Mouse (Mus musculus) kidney, embryonic 15.5 days (tissue): Measurements from ENCODE around the gene Ube2v1. TPM values are rescaled to one million over a fixed set of nuclear protein-coding genes. Genes with fewer than 3 reads are reported as not detected.
A peak's percentile ranks its signal among the peaks of the same experiment; 100 is the strongest.
"Not testable (repeated sequence)": the region's sequence is repeated elsewhere in the genome, so short reads cannot be mapped to it uniquely, and the experiment has no call there.

Experiments used
- ATAC-seq: fragments of 200-750 bp; cut with Nextera tagmentation; replicated peaks from 2 replicates; pipeline ENCODE4 v1.8.0; 2017; ENCODE audit warnings: moderate TSS enrichment; ENCODE audit not compliant: low FRiP score
- H3K27ac ChIP-seq: fragments of 300-500 bp; sonication (generic); 2 replicates; pipeline ENCODE4 v1.5.1; 2015; ENCODE audit warnings: mild to moderate bottlenecking, inconsistent platforms
- H3K27me3 ChIP-seq: fragments of 300-500 bp; sonication (generic); 2 replicates; pipeline ENCODE4 v1.6.1; 2015; ENCODE audit warnings: inconsistent platforms
- H3K36me3 ChIP-seq: fragments of 300-500 bp; sonication (generic); 2 replicates; pipeline ENCODE4 v1.6.1; 2015; ENCODE audit warnings: inconsistent platforms
- H3K4me1 ChIP-seq: fragments of 300-500 bp; sonication (generic); 2 replicates; pipeline ENCODE4 v1.6.1; 2015; ENCODE audit warnings: inconsistent platforms
- H3K4me2 ChIP-seq: fragments of 300-500 bp; sonication (generic); 2 replicates; pipeline ENCODE4 v1.6.1; 2015; ENCODE audit warnings: moderate library complexity, mild to moderate bottlenecking, inconsistent platforms
- H3K4me3 ChIP-seq: fragments of 300-500 bp; sonication (generic); replicated peaks from 2 replicates; pipeline ENCODE4 v1.5.1; 2015; ENCODE audit warnings: mild to moderate bottlenecking, inconsistent platforms
- H3K9ac ChIP-seq: fragments of 300-500 bp; sonication (generic); 2 replicates; pipeline ENCODE4 v1.6.1; 2015; ENCODE audit warnings: mild to moderate bottlenecking, inconsistent platforms
- H3K9me3 ChIP-seq: fragments of 300-500 bp; sonication (generic); replicated peaks from 2 replicates; pipeline ENCODE4 v1.6.1; 2016; ENCODE audit warnings: inconsistent platforms
- WGBS: fragments of 180-500 bp; shearing (Covaris S2); methylation state at CpG from one replicate; pipeline ENCODE4 v1.1.7; 2015; ENCODE audit warnings: mixed read lengths; 5-methylcytosine and 5-hydroxymethylcytosine counted together
- polyA plus RNA-seq: library from polyadenylated mRNA; unstranded; fragments of >200 nt; fragmentation: Nextera tagmentation; extraction: Ambion mirVana; gene quantifications from 2 replicates; pipeline ENCODE4 v1.2.1, GENCODE M21; 2015

Ube2v1 gene
- polyA plus RNA-seq, 1 experiment from 2014 or later = 313 TPM

DNA sequence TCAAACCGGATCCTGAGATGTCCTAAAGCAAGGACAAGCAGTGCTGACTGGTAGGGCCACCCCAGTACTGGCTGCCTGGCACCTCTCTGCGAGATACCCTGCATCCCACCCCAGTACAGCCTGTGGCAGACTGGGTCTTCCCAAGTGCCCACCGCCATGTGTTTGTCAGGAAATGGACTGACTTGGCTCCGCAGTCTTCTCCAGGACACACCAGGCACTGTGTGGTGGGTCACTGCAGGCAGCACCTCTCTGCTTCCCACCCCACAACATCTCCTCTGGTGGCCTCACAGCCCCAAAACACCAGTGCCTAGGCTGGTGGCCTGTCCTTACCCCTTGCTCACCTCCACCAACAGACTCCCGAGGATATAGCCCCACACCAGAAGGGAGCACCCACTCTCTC is 1.5 kb downstream of the Ube2v1 start:
- peak overlapping the region; percentile 93; the same call in 1 of the 2 replicates for H3K27ac ChIP-seq
- 63% methylated on average over 5 of the region's 5 CpGs for WGBS
- peaks cover 24% of the 10 kb centered on the region for H3K36me3 ChIP-seq
- H3K9me3 ChIP-seq = no peaks in the 10 kb centered on the region
- H3K4me2 ChIP-seq = peak overlapping the region; percentile 87
- peak overlapping the region; percentile 92 for H3K9ac ChIP-seq
- H3K4me3 ChIP-seq = peak overlapping the region; percentile 93
- H3K27me3 ChIP-seq = no peaks in the 10 kb centered on the region
- H3K4me1 ChIP-seq = peaks cover 72% of the 10 kb centered on the region
- ATAC-seq = no peak

DNA sequence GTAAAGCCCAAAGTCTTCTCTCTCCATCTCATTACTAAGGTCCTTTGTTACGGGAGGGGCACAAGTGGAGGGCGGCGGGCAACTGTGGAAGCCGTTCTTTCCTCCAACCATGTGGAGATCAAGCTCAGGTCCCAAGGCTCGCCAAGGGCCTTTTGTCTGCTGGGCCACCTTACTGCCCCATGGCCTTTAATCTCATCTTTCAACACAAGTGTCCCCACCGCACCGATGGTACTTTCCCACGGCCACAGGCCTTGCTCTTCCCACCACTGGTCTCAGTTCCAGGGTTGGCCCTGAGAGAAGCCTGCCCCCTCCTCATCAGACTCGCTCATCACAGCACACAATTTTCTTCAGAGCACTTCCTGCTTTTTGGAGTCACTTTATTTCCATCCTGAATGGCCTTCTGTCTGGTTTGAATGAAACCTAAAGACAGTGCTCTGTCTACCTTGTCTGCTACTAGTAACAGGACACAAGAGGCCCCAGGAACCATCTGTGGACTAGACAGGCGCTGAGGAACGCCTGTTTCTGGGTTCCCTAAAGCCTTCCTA is 2.2 kb downstream of the Ube2v1 start:
- peak overlapping the region; percentile 87 for H3K4me2 ChIP-seq
- peaks cover 74% of the 10 kb centered on the region for H3K4me1 ChIP-seq
- peaks cover 24% of the 10 kb centered on the region for H3K36me3 ChIP-seq
- H3K27ac ChIP-seq = 0 out of 2 replicates have a peak overlapping the region, but pooled peaks have one; percentile 93
- H3K9ac ChIP-seq = peak overlapping the region; percentile 92; the same call in 1 of the 2 replicates
- 67% methylated on average over 11 of the region's 11 CpGs for WGBS
- ATAC-seq = no peak
- H3K9me3 ChIP-seq = no peaks in the 10 kb centered on the region
- 0 out of 2 replicates have a peak overlapping the region, but pooled peaks have one; percentile 1 for H3K4me3 ChIP-seq
- no peaks in the 10 kb centered on the region for H3K27me3 ChIP-seq

DNA sequence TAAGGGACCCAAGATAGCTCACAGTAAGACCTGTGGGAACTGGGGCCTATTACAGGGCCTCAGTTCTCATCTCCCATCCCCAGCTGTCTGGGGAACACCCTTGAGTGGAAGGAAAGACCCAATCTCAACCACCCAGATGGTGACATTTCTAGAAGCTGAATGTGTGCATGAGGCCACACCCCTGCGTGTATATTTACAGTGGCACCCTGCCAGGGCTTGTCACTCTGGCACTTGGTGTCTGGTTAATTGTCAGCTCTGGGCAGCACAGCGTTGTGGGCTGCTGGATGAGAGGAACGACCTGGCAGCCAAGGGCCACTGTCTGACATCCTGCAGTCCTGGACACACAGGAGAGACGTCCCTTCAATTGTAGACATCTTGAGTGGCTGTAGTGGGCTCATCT is 3.0 kb downstream of the Ube2v1 start:
- H3K4me3 ChIP-seq = no peak overlapping the region
- H3K4me1 ChIP-seq = peaks cover 68% of the 10 kb centered on the region
- peaks cover 24% of the 10 kb centered on the region for H3K36me3 ChIP-seq
- H3K9ac ChIP-seq = no peak overlapping the region
- H3K27ac ChIP-seq = 0 out of 2 replicates have a peak overlapping the region, but pooled peaks have one; percentile 9
- H3K9me3 ChIP-seq = no peaks in the 10 kb centered on the region
- 46% methylated on average over 4 of the region's 4 CpGs for WGBS
- H3K27me3 ChIP-seq = no peaks in the 10 kb centered on the region
- peak; percentile 31 for ATAC-seq
- no peak overlapping the region for H3K4me2 ChIP-seq

DNA sequence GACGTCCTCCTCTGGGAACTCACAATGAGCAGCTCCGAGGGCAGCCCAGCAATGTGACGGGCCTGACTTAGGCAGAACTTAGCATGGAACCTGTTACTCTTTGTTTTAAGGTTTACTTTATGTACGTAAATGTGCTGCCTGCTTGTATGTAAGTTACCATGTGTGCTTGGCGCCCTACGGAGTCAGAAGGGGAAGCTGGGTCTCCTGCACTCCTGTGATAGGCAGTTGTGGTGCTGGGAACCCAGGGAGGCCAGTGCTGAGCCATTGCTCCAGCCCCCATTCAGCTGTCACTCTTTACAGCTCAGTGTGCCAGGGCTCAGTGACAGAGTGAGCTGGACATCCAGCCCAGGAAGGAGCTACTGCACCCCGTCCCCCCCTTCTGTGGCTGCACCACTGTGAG is 4.9 kb downstream of the Ube2v1 start:
- H3K4me3 ChIP-seq = no peak overlapping the region
- no peaks in the 10 kb centered on the region for H3K27me3 ChIP-seq
- H3K4me2 ChIP-seq = no peak overlapping the region
- no peak overlapping the region for H3K9ac ChIP-seq
- H3K27ac ChIP-seq = no peak overlapping the region
- ATAC-seq = no peak
- H3K9me3 ChIP-seq = no peaks in the 10 kb centered on the region
- 86% methylated on average over 7 of the region's 7 CpGs for WGBS
- H3K4me1 ChIP-seq = peaks cover 65% of the 10 kb centered on the region
- peaks cover 24% of the 10 kb centered on the region for H3K36me3 ChIP-seq

DNA sequence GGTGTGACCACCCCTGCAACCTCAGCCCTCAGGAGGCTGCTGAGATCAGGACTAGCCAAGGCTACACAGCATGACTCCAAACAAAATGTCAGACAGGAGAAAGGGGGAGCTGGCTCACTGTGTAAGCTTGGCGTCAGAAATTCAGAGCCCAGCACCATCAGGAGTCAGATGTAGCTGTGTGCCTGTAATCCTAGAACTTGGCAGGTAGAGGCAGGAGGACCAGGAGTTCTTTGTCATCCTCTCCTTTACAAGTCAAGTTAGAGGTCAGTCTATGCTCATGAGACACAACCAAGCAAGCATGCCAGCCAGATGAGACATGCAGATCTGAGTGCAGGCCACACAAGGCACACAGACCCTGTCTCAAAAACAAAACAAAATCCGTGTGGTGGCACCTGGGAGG is 6.2 kb downstream of the Ube2v1 start:
- no peaks in the 10 kb centered on the region for H3K27me3 ChIP-seq
- H3K9me3 ChIP-seq = no peaks in the 10 kb centered on the region
- WGBS = 37% methylated on average over 2 of the region's 2 CpGs
- no peak overlapping the region for H3K4me3 ChIP-seq
- no peak overlapping the region for H3K27ac ChIP-seq
- H3K4me1 ChIP-seq = peaks cover 69% of the 10 kb centered on the region
- H3K4me2 ChIP-seq = no peak overlapping the region
- H3K9ac ChIP-seq = no peak overlapping the region
- peaks cover 24% of the 10 kb centered on the region for H3K36me3 ChIP-seq
- no peak for ATAC-seq

DNA sequence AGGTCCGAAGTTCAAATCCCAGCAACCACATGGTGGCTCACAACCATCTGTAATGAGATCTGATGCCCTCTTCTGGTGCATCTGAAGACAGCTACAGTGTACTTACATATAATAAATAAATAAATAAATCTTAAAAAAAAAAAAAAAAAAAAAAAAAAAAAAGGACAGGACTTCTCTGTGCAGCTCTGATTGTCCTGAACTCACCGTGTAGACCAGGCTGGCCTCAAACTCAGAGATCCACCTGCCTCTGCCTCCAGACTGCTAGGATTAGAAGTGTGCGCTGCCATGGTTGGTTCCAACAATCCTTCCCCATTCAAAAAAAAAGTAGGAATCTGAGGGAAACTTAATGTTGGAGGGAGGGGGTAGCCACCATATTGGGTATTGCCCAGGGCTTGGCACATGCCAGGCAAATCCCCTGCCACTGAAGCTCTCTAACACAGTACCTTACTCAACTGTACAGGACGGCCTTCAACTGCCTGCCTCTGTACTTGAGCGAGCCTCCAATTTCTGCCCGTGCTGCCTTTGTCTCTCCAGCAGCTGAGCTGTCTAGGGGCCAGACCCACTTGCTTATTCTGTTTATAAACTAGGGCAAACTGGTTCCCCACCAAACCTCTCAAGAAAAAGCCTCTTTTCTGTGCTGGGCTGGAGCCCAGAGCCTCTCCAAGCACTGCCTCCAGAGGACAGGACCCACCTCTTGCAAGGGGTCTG is 7.4 kb downstream of the Ube2v1 start:
- no peaks in the 10 kb centered on the region for H3K27me3 ChIP-seq
- no peak overlapping the region for H3K4me2 ChIP-seq
- 93% methylated on average over 5 of the region's 6 CpGs for WGBS
- peaks cover 24% of the 10 kb centered on the region for H3K36me3 ChIP-seq
- no peak overlapping the region for H3K4me3 ChIP-seq
- H3K4me1 ChIP-seq = peaks cover 57% of the 10 kb centered on the region
- no peak overlapping the region for H3K27ac ChIP-seq
- H3K9ac ChIP-seq = no peak overlapping the region
- no peaks in the 10 kb centered on the region for H3K9me3 ChIP-seq
- ATAC-seq = no peak

DNA sequence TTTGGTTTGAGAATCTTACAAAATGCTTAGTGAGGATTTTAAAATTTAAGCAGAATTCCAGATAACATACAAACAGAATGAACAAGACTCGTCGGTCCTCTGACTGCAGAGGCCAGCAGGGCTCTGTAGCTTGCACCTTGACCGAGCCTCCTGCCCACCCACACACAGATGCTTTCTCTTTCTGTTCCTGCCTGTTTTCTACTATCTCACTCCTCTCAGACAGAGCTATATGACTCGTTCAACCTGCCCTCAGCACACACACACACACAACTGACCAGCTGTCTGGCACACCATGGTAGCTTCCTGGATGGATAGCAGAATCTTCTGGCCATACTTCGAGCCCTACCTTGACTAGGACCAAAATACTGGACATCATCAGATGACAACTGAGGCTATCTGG is 8.9 kb downstream of the Ube2v1 start:
- no peak overlapping the region for H3K4me3 ChIP-seq
- H3K9me3 ChIP-seq = no peaks in the 10 kb centered on the region
- 57% methylated on average over 5 of the region's 5 CpGs for WGBS
- H3K4me1 ChIP-seq = peaks cover 49% of the 10 kb centered on the region
- no peak for ATAC-seq
- H3K4me2 ChIP-seq = no peak overlapping the region
- H3K9ac ChIP-seq = no peak overlapping the region
- 0 out of 2 replicates have a peak overlapping the region, but pooled peaks have one; percentile 27 for H3K27ac ChIP-seq
- H3K27me3 ChIP-seq = no peaks in the 10 kb centered on the region
- peaks cover 18% of the 10 kb centered on the region for H3K36me3 ChIP-seq

DNA sequence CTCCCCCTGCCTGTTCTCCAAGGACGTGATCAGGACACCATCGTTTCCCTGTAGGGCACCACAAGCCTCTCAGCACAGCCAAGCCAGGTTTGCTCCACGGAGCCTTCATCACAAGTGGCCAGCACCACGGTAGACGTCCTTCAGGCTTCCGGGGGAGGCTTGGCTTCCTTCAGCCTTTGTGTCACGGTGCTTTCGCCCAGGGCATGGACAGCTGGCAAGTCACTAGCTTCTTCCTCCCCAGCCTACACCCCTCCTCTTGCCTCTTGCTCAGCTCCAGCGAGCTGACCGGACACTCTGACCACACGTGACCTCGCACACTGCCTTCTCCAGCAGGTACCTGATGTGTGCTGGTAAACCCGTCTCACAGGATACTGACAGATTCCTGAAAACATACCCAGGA is 9.5 kb downstream of the Ube2v1 start:
- ATAC-seq = no peak
- H3K27ac ChIP-seq = no peak overlapping the region
- 60% methylated on average over 13 of the region's 13 CpGs for WGBS

DNA sequence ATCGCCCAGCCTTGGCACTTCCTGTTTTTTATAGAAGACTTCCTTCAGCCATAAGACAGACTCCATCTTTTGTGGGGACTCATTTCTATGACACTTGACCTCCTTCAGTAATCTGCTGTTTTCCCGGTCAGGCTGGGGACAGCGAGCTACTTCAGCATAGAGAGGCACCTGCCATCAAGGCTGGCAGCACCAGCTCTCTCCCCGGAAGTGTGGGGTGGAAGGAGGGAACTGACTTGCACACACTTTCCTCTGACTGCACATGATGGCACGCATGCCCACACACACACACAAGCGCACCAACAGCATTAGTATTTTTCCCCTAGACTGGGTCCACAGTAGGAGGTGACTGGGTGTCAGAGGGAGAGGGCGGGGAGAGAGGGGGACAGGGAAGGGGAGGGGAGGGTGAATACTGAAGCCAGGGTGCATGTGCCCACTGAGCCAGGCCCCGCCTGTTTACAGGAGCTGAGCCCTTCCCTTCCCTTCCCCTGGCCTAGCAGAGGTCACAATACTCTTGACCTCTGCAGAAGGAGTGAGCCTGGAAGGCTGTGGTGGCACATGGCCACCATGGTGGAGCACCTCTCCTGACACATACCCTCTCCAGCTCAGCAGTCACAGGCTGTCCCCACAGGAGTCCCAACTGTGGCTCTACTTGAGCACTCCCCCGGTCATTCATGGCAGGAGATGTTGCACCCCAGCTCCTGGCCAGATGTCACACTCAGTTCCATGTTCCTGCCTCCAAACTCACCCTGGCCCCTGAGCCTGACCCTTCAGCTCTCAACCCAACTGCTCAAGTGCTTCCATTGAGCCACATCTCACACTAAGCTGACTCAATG is 10.4 kb downstream of the Ube2v1 start:
- Histone ChIP-seq H3K9ac (no peak overlapping the region), H3K36me3 (peaks cover 18% of the 10 kb centered on the region), H3K4me3 (no peak overlapping the region), H3K4me1 (peaks cover 38% of the 10 kb centered on the region), H3K27ac (no peak overlapping the region), H3K4me2 (no peak overlapping the region), H3K9me3 (no peaks in the 10 kb centered on the region), H3K27me3 (no peaks in the 10 kb centered on the region)
- ATAC-seq = no peak
- WGBS = 78% methylated on average over 9 of the region's 9 CpGs

More for the DNA sequence above, 9.5 kb downstream of the Ube2v1 start:
- Histone ChIP-seq H3K4me2 (no peak overlapping the region), H3K4me1 (peaks cover 43% of the 10 kb centered on the region), H3K27me3 (no peaks in the 10 kb centered on the region), H3K9ac (no peak overlapping the region), H3K4me3 (no peak overlapping the region), H3K9me3 (no peaks in the 10 kb centered on the region), H3K36me3 (peaks cover 17% of the 10 kb centered on the region)

DNA sequence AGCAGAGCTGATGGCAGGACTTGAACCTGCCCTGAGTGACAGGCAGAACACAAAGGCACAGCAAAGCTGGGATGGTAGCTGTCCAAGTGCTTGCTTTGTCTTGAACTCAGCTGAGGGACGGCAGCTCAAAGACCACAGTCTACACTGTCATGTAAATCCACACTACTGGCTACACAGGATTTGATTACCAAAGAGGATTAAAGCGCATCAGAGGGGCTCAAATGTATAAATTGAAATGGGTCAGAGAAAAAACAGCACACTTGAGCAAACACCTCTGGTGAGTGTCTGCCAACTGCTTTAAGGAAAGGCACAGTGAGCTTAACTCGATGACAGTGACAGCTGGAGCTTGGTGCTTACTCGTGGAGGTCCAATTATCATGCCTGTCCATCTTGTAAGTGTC is 14.4 kb downstream of the Ube2v1 start:
- H3K9me3 ChIP-seq = no peaks in the 10 kb centered on the region
- 68% methylated on average over 4 of the region's 4 CpGs for WGBS
- H3K9ac ChIP-seq = no peak overlapping the region
- ATAC-seq = no peak
- H3K4me3 ChIP-seq = no peak overlapping the region
- H3K36me3 ChIP-seq = peaks cover 58% of the 10 kb centered on the region
- peaks cover 18% of the 10 kb centered on the region for H3K4me1 ChIP-seq
- H3K27ac ChIP-seq = no peak overlapping the region
- H3K4me2 ChIP-seq = no peak overlapping the region
- no peaks in the 10 kb centered on the region for H3K27me3 ChIP-seq

DNA sequence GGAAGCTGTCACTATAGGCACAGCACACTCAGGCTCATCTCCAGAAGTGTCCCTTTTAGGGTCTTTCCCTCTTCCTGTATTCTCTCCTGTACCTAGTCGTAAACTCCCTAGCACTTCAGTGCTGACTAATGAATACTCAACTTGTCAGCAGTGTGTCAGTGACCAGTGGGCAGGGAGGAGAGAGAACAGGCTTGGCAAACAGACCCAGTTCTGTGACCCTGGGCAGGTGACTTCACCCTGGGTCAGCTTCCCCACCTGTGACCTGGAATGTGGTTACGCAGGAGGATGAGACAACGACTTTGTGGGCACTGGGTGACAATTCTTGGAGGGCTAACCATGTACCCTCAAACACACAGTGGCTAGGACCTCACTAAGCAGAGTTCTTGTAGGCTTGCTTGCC is 14.9 kb downstream of the Ube2v1 start:
- Histone ChIP-seq H3K27me3 (no peaks in the 10 kb centered on the region), H3K4me1 (peaks cover 14% of the 10 kb centered on the region), H3K4me2 (no peak overlapping the region), H3K9ac (no peak overlapping the region), H3K27ac (no peak overlapping the region), H3K4me3 (no peak overlapping the region), H3K9me3 (no peaks in the 10 kb centered on the region), H3K36me3 (peaks cover 62% of the 10 kb centered on the region)
- no peak for ATAC-seq
- WGBS = 74% methylated on average over 3 of the region's 3 CpGs

DNA sequence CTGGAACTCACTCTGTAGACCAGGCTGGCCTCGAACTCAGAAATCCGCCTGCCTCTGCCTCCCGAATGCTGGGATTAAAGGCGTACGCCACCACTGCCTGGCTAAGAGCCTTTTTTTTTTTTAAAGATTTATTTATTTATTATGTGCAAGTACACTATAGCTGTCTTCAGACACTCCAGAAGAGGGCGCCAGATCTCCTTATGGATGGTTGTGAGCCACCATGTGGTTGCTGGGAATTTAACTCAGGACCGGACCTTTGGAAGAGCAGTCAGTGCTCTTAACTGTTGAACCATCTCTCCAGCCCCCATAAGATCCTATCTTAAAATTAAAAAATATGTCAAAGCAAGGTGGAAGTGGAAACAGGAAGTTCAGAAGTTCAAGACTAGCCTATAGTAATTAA is 18.6 kb downstream of the Ube2v1 start:
- H3K4me1 ChIP-seq, ATAC-seq, H3K4me3 ChIP-seq, H3K9me3 ChIP-seq, H3K4me2 ChIP-seq, H3K27me3 ChIP-seq, H3K9ac ChIP-seq, H3K27ac ChIP-seq: not testable (repeated sequence)
- H3K36me3 ChIP-seq = peaks cover 88% of the 10 kb centered on the region
- 94% methylated on average over 7 of the region's 7 CpGs for WGBS
